Mouse (Mus musculus): ENCODE results near the gene Smc1b.

Gene Smc1b

GRCm38 (mm10) chr15:85144249-85144648 is 12.5 kb upstream of the Smc1b start:
- Histone ChIP-seq H3K36me3 (ENCODE audit: insufficient read depth, low read length) (no peaks in the 10 kb centered on the region), H3K4me3 (replicated peaks; ENCODE audit: low read length) (no peak overlapping the region), H3K4me1 (replicated peaks; ENCODE audit: low read depth, low read length) (peaks cover 25% of the 10 kb centered on the region), H3K27me3 (ENCODE audit: insufficient read depth, low read length) (peaks cover 41% of the 10 kb centered on the region), H3K9me3 (ENCODE audit: low read length) (peaks cover 11% of the 10 kb centered on the region)
- TF ChIP-seq NANOG (IDR thresholded peaks at IDR 0.05; ENCODE audit: borderline replicate concordance, low read length) = no peak
- TF ChIP-seq CTCF (conservative IDR thresholded peaks at IDR 0.05; ENCODE audit: low read length) = no peak
- no peak for TF ChIP-seq POU5F1 (IDR thresholded peaks at IDR 0.05; ENCODE audit: borderline replicate concordance, low read length)

- H3K9me3 ChIP-seq (ENCODE audit: low read length) = peaks cover 11% of the 10 kb centered on the region
- no peaks in the 10 kb centered on the region for H3K36me3 ChIP-seq (ENCODE audit: insufficient read depth, low read length)
- H3K4me1 ChIP-seq (replicated peaks; ENCODE audit: low read depth, low read length) = peaks cover 25% of the 10 kb centered on the region
- H3K4me3 ChIP-seq (replicated peaks; ENCODE audit: low read length) = no peak overlapping the region
- peaks cover 46% of the 10 kb centered on the region for H3K27me3 ChIP-seq (ENCODE audit: insufficient read depth, low read length)
- TF ChIP-seq POU5F1 (IDR thresholded peaks at IDR 0.05; ENCODE audit: borderline replicate concordance, low read length) (no peak), CTCF (conservative IDR thresholded peaks at IDR 0.05; ENCODE audit: low read length) (peak; percentile 47)
These were observed 12.0 kb upstream of the Smc1b start for GRCm38 (mm10) chr15:85143747-85144146.

GRCm38 (mm10) chr15:85143161-85143560 is 11.4 kb upstream of the Smc1b start:
- peaks cover 51% of the 10 kb centered on the region for H3K27me3 ChIP-seq (ENCODE audit: insufficient read depth, low read length)
- H3K4me1 ChIP-seq (replicated peaks; ENCODE audit: low read depth, low read length) = peaks cover 25% of the 10 kb centered on the region
- H3K4me3 ChIP-seq (replicated peaks; ENCODE audit: low read length) = no peak overlapping the region
- H3K36me3 ChIP-seq (ENCODE audit: insufficient read depth, low read length) = no peaks in the 10 kb centered on the region
- TF ChIP-seq NANOG (IDR thresholded peaks at IDR 0.05; ENCODE audit: borderline replicate concordance, low read length) = no peak
- TF ChIP-seq CTCF (conservative IDR thresholded peaks at IDR 0.05; ENCODE audit: low read length) = no peak
- TF ChIP-seq POU5F1 (IDR thresholded peaks at IDR 0.05; ENCODE audit: borderline replicate concordance, low read length) = no peak
- peaks cover 11% of the 10 kb centered on the region for H3K9me3 ChIP-seq (ENCODE audit: low read length)

GRCm38 (mm10) chr15:85142441-85142840 is 10.7 kb upstream of the Smc1b start:
- Histone ChIP-seq H3K4me1 (replicated peaks; ENCODE audit: low read depth, low read length) (peaks cover 25% of the 10 kb centered on the region), H3K4me3 (replicated peaks; ENCODE audit: low read length) (no peak overlapping the region), H3K9me3 (ENCODE audit: low read length) (peaks cover 11% of the 10 kb centered on the region), H3K36me3 (ENCODE audit: insufficient read depth, low read length) (no peaks in the 10 kb centered on the region), H3K27me3 (ENCODE audit: insufficient read depth, low read length) (peaks cover 59% of the 10 kb centered on the region)
- TF ChIP-seq CTCF (conservative IDR thresholded peaks at IDR 0.05; ENCODE audit: low read length) (no peak), POU5F1 (IDR thresholded peaks at IDR 0.05; ENCODE audit: borderline replicate concordance, low read length) (no peak), NANOG (IDR thresholded peaks at IDR 0.05; ENCODE audit: borderline replicate concordance, low read length) (no peak)

GRCm38 (mm10) chr15:85141290-85141689 is 9.5 kb upstream of the Smc1b start:
- Histone ChIP-seq H3K9me3 (ENCODE audit: low read length) (peaks cover 13% of the 10 kb centered on the region), H3K27me3 (ENCODE audit: insufficient read depth, low read length) (peaks cover 69% of the 10 kb centered on the region), H3K36me3 (ENCODE audit: insufficient read depth, low read length) (no peaks in the 10 kb centered on the region), H3K4me1 (replicated peaks; ENCODE audit: low read depth, low read length) (peaks cover 21% of the 10 kb centered on the region), H3K4me3 (replicated peaks; ENCODE audit: low read length) (no peak overlapping the region)
- no peak for TF ChIP-seq NANOG (IDR thresholded peaks at IDR 0.05; ENCODE audit: borderline replicate concordance, low read length)
- TF ChIP-seq POU5F1 (IDR thresholded peaks at IDR 0.05; ENCODE audit: borderline replicate concordance, low read length) = no peak
- no peak for TF ChIP-seq CTCF (conservative IDR thresholded peaks at IDR 0.05; ENCODE audit: low read length)

GRCm38 (mm10) chr15:85135143-85135542 is 3.4 kb upstream of the Smc1b start:
- Histone ChIP-seq H3K36me3 (ENCODE audit: insufficient read depth, low read length) (no peaks in the 10 kb centered on the region), H3K27me3 (ENCODE audit: insufficient read depth, low read length) (peaks cover 67% of the 10 kb centered on the region), H3K9me3 (ENCODE audit: low read length) (peaks cover 12% of the 10 kb centered on the region), H3K4me1 (replicated peaks; ENCODE audit: low read depth, low read length) (peaks cover 15% of the 10 kb centered on the region), H3K4me3 (replicated peaks; ENCODE audit: low read length) (no peak overlapping the region)
- TF ChIP-seq NANOG (IDR thresholded peaks at IDR 0.05; ENCODE audit: borderline replicate concordance, low read length) (no peak), POU5F1 (IDR thresholded peaks at IDR 0.05; ENCODE audit: borderline replicate concordance, low read length) (no peak), CTCF (conservative IDR thresholded peaks at IDR 0.05; ENCODE audit: low read length) (no peak)

- H3K27me3 ChIP-seq (ENCODE audit: insufficient read depth, low read length) = peaks cover 38% of the 10 kb centered on the region
- peaks cover 12% of the 10 kb centered on the region for H3K9me3 ChIP-seq (ENCODE audit: low read length)
- peak overlapping the region; percentile 78 for H3K4me3 ChIP-seq (replicated peaks; ENCODE audit: low read length)
- no peaks in the 10 kb centered on the region for H3K36me3 ChIP-seq (ENCODE audit: insufficient read depth, low read length)
- TF ChIP-seq CTCF (conservative IDR thresholded peaks at IDR 0.05; ENCODE audit: low read length) = no peak
- no peak for TF ChIP-seq POU5F1 (IDR thresholded peaks at IDR 0.05; ENCODE audit: borderline replicate concordance, low read length)
- no peak for TF ChIP-seq NANOG (IDR thresholded peaks at IDR 0.05; ENCODE audit: borderline replicate concordance, low read length)
- peaks cover 15% of the 10 kb centered on the region for H3K4me1 ChIP-seq (replicated peaks; ENCODE audit: low read depth, low read length)
These were observed 393 bp upstream of the Smc1b start for GRCm38 (mm10) chr15:85132193-85132520.

- Histone ChIP-seq H3K27me3 (ENCODE audit: insufficient read depth, low read length) (no peaks in the 10 kb centered on the region), H3K4me1 (replicated peaks; ENCODE audit: low read depth, low read length) (no peaks in the 10 kb centered on the region), H3K36me3 (ENCODE audit: insufficient read depth, low read length) (no peaks in the 10 kb centered on the region), H3K4me3 (replicated peaks; ENCODE audit: low read length) (0 out of 2 replicates have a peak overlapping the region, but pooled peaks have one; percentile 32), H3K9me3 (ENCODE audit: low read length) (no peaks in the 10 kb centered on the region)
- TF ChIP-seq CTCF (conservative IDR thresholded peaks at IDR 0.05; ENCODE audit: low read length) (no peak), NANOG (IDR thresholded peaks at IDR 0.05; ENCODE audit: borderline replicate concordance, low read length) (no peak), POU5F1 (IDR thresholded peaks at IDR 0.05; ENCODE audit: borderline replicate concordance, low read length) (no peak)
These were observed 46.1 kb downstream of the Smc1b start for GRCm38 (mm10) chr15:85085641-85086040.

- Histone ChIP-seq H3K4me3 (replicated peaks; ENCODE audit: low read length) (no peak overlapping the region), H3K4me1 (replicated peaks; ENCODE audit: low read depth, low read length) (no peaks in the 10 kb centered on the region), H3K27me3 (ENCODE audit: insufficient read depth, low read length) (no peaks in the 10 kb centered on the region), H3K36me3 (ENCODE audit: insufficient read depth, low read length) (no peaks in the 10 kb centered on the region), H3K9me3 (ENCODE audit: low read length) (no peaks in the 10 kb centered on the region)
- TF ChIP-seq POU5F1 (IDR thresholded peaks at IDR 0.05; ENCODE audit: borderline replicate concordance, low read length) = no peak
- TF ChIP-seq NANOG (IDR thresholded peaks at IDR 0.05; ENCODE audit: borderline replicate concordance, low read length) = no peak
- no peak for TF ChIP-seq CTCF (conservative IDR thresholded peaks at IDR 0.05; ENCODE audit: low read length)
These were observed 59.1 kb downstream of the Smc1b start for GRCm38 (mm10) chr15:85072651-85073050.

Measured in E14TG2a.4 (cell line).